In the genomic region with DNA sequence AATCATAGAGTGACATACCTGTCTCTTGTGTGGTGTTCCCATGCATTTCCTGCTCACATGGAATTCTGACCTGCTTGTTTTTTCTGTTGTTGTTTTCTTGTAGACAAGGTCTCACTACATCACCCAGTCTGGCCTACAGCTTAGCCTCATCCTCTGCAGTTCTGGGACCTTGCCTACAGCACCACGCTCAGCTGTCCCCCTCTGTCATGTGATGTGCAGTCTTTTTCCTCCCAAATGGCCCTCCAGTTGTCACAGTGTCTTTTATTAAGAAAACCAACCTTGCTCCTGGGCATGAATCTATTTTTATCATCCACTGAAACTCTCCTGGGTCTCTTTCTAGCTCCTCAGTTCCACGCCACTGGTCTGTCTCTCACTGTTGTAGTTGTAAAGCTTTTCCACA, we compare ENCODE assay signal across 19 mouse cellular contexts. TPM values are rescaled to one million over a fixed set of nuclear protein-coding genes. Genes with fewer than 3 reads are reported as not detected.
DNase-seq lines count a peak whose midpoint lies in the region; ATAC-seq and TF ChIP-seq lines count a peak whose summit lies in the region.
"Had no signal": no experiment of that assay in that cellular context is flagged by ENCODE, and none has a peak within 500 bp of the region (broad histone marks: within the 10 kb centered on the region; RNA-seq: fewer than 3 reads in every experiment).

No protein-coding gene starts in this region.

- no peak overlapping the region for H3K27ac ChIP-seq in heart, embryonic 10.5 days
- no peak overlapping the region for H3K27ac ChIP-seq in heart, embryonic 12.5 days (ENCODE audit: poor library complexity, severe bottlenecking)

- peak; percentile 30 for DNase-seq in heart, embryonic 10.5 days (ENCODE audit: low spot score)
- peak; percentile 17 for DNase-seq in retina, postnatal 1 day
- DNase-seq in retina, embryonic 14.5 days (ENCODE audit: low spot score): no peak
- DNase-seq in layer of hippocampus, adult 9-10 months (ENCODE audit: low spot score): no peak
- DNase-seq: adrenal gland, adult 2 months; adrenal gland, adult 8-10 months; adrenal gland, postnatal 14 days; adrenal gland, postnatal 25 days; B cell, adult 2 months; cerebellum, adult 11 months; cerebellum, adult 11-12 months; cerebellum, adult 18-20 months had no signal

- no peak for ATAC-seq in heart, embryonic 12.5 days (ENCODE audit: insufficient number of reproducible peaks, low FRiP score)
- ATAC-seq: activated CD4-positive, CD25-positive, alpha-beta regulatory T cell, adult 4 months; CD4-positive, CD25-positive, alpha-beta regulatory T cell, adult 4 months; Patski had no signal

- H3K4me3 ChIP-seq in heart, embryonic 10.5 days: no peak overlapping the region
- H3K4me3 ChIP-seq in heart, embryonic 12.5 days: no peak overlapping the region
- H3K4me3 ChIP-seq in myocyte: no peak overlapping the region

- 83% methylated on average over 2 of the region's 2 CpGs for WGBS in heart, embryonic 10.5 days
- 85% methylated on average over 2 of the region's 2 CpGs for WGBS in heart, embryonic 12.5 days

- H3K9me3 ChIP-seq in heart, embryonic 10.5 days: no peaks in the 10 kb centered on the region
- 0 out of 2 replicates have a peak, but pooled peaks cover 7% of the 10 kb centered on the region for H3K9me3 ChIP-seq in heart, embryonic 12.5 days (replicated peaks)
- H3K9me3 ChIP-seq: G1E had no signal

- no peak for TF ChIP-seq POLR2A in myocyte (IDR thresholded peaks at IDR 0.05; ENCODE audit: insufficient read length, low read depth)

- H3K36me3 ChIP-seq in heart, embryonic 10.5 days: peaks cover 33% of the 10 kb centered on the region
- H3K36me3 ChIP-seq in heart, embryonic 12.5 days: peaks cover 61% of the 10 kb centered on the region
- H3K36me3 ChIP-seq in myocyte (ENCODE audit: control insufficient read depth, insufficient read depth): no peaks in the 10 kb centered on the region

- H3ac ChIP-seq in myocyte (ENCODE audit: control insufficient read depth, insufficient read length): no peak overlapping the region

- H3K27me3 ChIP-seq in heart, embryonic 10.5 days (ENCODE audit: insufficient read depth, poor library complexity, severe bottlenecking): no peaks in the 10 kb centered on the region
- no peaks in the 10 kb centered on the region for H3K27me3 ChIP-seq in heart, embryonic 12.5 days (replicated peaks)
- H3K27me3 ChIP-seq in myocyte (ENCODE audit: control insufficient read depth, insufficient read depth, insufficient read length): no peaks in the 10 kb centered on the region
- H3K27me3 ChIP-seq: CH12.LX, Patski had no signal

- H3K4me1 ChIP-seq in heart, embryonic 10.5 days: no peaks in the 10 kb centered on the region
- no peaks in the 10 kb centered on the region for H3K4me1 ChIP-seq in heart, embryonic 12.5 days (replicated peaks)

- H3K9ac ChIP-seq in heart, embryonic 12.5 days: no peak overlapping the region

- no peak overlapping the region for H3K4me2 ChIP-seq in heart, embryonic 12.5 days
- H3K4me2 ChIP-seq in myocyte (ENCODE audit: low read depth): peak overlapping the region; percentile 38

- H3K79me2 ChIP-seq in myocyte (ENCODE audit: control insufficient read depth, insufficient read depth): no peaks in the 10 kb centered on the region

TF ChIP-seq in myocyte, 11 proteins besides CTCF, POLR2A, EP300 and RAD21:
- TF ChIP-seq SRF (IDR thresholded peaks at IDR 0.05; ENCODE audit: control insufficient read depth, insufficient read length, low read depth) (no peak), E2F4 (IDR thresholded peaks at IDR 0.05; ENCODE audit: insufficient read depth) (no peak), TCF12 (IDR thresholded peaks at IDR 0.05; ENCODE audit: insufficient read depth, poor library complexity, severe bottlenecking) (peak; percentile 44), USF1 (IDR thresholded peaks at IDR 0.05; ENCODE audit: low read depth) (peak; percentile 70), MYOG (IDR thresholded peaks at IDR 0.05; ENCODE audit: control insufficient read depth in 1 of 3, insufficient read depth in 1 of 3, insufficient read length in 2 of 3, low read depth in 2 of 3) (peak; percentile 35 to 79 (median 61)), CEBPB (IDR thresholded peaks at IDR 0.05; ENCODE audit: insufficient read depth, poor library complexity, severe bottlenecking) (no peak), REST (IDR thresholded peaks at IDR 0.05; ENCODE audit: insufficient read depth, insufficient read length) (no peak), MAX (IDR thresholded peaks at IDR 0.05; ENCODE audit: low read depth) (no peak), POLR2AphosphoS2 (IDR thresholded peaks at IDR 0.05; ENCODE audit: insufficient read length, low read depth) (no peak), TCF3 (IDR thresholded peaks at IDR 0.05; ENCODE audit: insufficient read length, low read depth) (no peak), MYOD1 (IDR thresholded peaks at IDR 0.05; ENCODE audit: control insufficient read depth in 1 of 3, insufficient read length in 2 of 3, low read depth in 2 of 3) (peak in 2 of 3 experiments; percentile 86 to 90)
TF ChIP-seq in myocyte: peak in this region for 4.

RNA-seq across cellular contexts. Expression of gene Pccb, which starts 42.5 kb away (rescaled TPM):
- 15.7 and 19.0 TPM in 2 replicates for polyA plus RNA-seq in heart, embryonic 10.5 days (2016; fragmentation: Nextera tagmentation; extraction: Ambion mirVana)
- polyA plus RNA-seq in heart, embryonic 12.5 days (2016; fragmentation: Nextera tagmentation; extraction: Ambion mirVana): 21.6 TPM in 2 replicates
- polyA plus RNA-seq in myocyte (2012; fragmentation: generic; extraction: Trizol): 46.8 TPM

Comparison
In these comparisons a context has a peak if more than half of its experiments do, and no peak if none do; other contexts are left out.
1. DNase-seq: peak in heart, embryonic 10.5 days (single experiment) and retina, postnatal 1 day (single experiment); none in retina, embryonic 14.5 days (single experiment) and layer of hippocampus, adult 9-10 months (single experiment).